Mouse (Mus musculus): ENCODE measurements around the gene Uqcc3. TPM values are rescaled to one million over a fixed set of nuclear protein-coding genes. Genes with fewer than 3 reads are reported as not detected.
A peak's percentile ranks its signal among the peaks of the same experiment; 100 is the strongest.

Uqcc3 gene
- polyA plus RNA-seq, 1 experiment from 2014 or later, result 58.9 TPM

GRCm38 (mm10) chr19:8853117-8853516, 27.6 kb downstream of the Uqcc3 start:
- 0 out of 2 replicates have a peak, but pooled peaks cover 5% of the 10 kb centered on the region for H3K36me3 ChIP-seq
- 82% methylated on average over 3 of the region's 3 CpGs for WGBS

DNA sequence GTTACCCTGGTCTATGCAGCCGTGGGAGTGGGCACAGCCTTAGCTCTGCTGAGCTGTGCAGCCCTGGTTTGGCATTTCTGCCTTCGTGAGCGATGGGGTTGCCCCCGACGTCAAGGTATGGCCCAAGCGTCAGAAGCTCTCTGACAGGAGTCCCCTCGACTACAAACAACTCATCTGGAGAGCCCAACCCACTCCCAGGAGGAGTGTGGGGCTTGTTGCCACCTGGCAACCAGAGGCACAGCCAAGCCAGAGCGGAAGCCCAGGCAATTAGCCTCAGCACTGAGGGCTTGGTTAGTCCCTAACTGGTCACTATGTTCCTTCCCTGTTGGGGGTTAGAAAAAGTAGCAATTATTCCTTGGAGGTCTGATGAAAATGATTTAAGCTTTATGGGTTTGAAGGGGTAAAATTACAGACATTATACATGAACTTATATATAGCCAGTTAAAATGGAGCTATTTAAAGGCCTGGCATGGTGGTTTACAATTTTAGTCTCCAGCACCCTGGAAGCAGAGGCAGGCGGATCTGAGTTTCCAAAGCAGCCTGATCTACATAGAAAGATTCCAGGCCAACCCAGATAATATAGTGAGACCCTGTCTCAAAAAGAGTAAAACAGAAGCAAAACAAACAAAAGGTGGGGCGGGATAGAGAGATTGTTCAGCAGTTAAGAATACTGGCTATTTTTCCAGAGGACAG, 28.3 kb downstream of the Uqcc3 start:
- Histone ChIP-seq H3K9me3 (no peaks in the 10 kb centered on the region), H3K4me1 (peaks cover 17% of the 10 kb centered on the region), H3K27ac (no peak overlapping the region), H3K27me3 (ENCODE audit: insufficient read depth, poor library complexity, severe bottlenecking) (no peaks in the 10 kb centered on the region), H3K4me3 (no peak overlapping the region), H3K36me3 (peaks cover 12% of the 10 kb centered on the region)
- no peak for DNase-seq (ENCODE audit: low spot score)
- 56% methylated on average over 10 of the region's 10 CpGs for WGBS

More at GRCm38 (mm10) chr19:8853117-8853516, 27.6 kb downstream of the Uqcc3 start:
- H3K4me1 ChIP-seq, result peaks cover 17% of the 10 kb centered on the region
- H3K27ac ChIP-seq, result no peak overlapping the region
- no peak overlapping the region for H3K4me3 ChIP-seq
- DNase-seq (ENCODE audit: low spot score), result no peak
- H3K9me3 ChIP-seq, result no peaks in the 10 kb centered on the region
- no peaks in the 10 kb centered on the region for H3K27me3 ChIP-seq (ENCODE audit: insufficient read depth, poor library complexity, severe bottlenecking)

DNA sequence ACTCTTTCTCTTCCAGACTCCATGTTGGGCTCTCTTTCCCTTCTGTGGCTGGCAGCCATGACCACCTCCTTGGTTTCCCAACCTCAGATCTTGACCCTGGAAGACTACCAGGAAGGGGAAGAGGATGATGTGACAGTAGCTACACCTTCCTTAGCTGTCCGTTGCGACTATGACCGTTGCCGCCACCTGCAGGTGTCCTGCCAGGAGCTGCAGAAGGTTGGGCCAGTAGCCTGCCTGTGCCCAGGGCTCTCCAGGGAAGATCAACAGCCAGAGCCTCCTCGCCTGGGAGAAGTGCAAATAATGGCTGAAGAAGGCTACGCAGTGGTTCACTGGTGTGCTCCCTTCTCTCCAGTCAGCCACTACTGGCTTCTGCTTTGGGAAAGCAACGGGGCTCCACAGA, 29.1 kb downstream of the Uqcc3 start:
- no peak overlapping the region for H3K4me3 ChIP-seq
- peaks cover 17% of the 10 kb centered on the region for H3K4me1 ChIP-seq
- DNase-seq (ENCODE audit: low spot score), result no peak
- 43% methylated on average over 7 of the region's 7 CpGs for WGBS
- H3K36me3 ChIP-seq, result peaks cover 19% of the 10 kb centered on the region
- no peaks in the 10 kb centered on the region for H3K9me3 ChIP-seq
- no peaks in the 10 kb centered on the region for H3K27me3 ChIP-seq (ENCODE audit: insufficient read depth, poor library complexity, severe bottlenecking)
- no peak overlapping the region for H3K27ac ChIP-seq

DNA sequence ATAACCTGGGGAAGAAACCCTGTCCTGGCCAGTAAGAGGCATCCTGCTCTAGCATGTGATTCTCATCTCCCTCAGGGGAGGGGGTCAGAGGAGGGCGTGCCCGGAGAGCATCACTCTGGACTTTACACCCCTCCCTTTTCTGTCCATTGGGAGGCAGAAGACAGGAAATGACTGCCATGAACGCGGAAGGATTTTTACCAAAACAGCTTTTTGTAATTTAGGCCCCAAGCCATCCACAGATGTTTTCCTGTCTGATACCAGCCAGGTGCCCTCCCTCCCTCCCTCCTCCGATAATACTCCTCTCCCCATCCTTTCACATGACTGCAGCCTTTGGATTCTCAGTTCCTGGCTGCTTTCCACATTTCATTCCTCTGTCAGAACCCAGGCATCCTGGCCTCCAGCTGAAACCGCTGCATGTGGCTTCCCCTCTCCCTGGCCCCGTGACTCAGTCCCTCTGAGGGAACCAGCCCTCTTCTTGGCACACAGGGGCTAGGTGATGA, 30.3 kb downstream of the Uqcc3 start, which contains the start of gene Lrrn4cl:
Lrrn4cl (plus strand) TSS at position 367 of the 500 bp plus-strand sequence.
- Histone ChIP-seq H3K36me3 (peaks cover 31% of the 10 kb centered on the region), H3K27ac (peak within 1 kb of the TSS; percentile 76), H3K9me3 (no peaks in the 10 kb centered on the region), H3K4me3 (peak within 1 kb of the TSS; percentile 3; the same call in 1 of the 2 replicates), H3K27me3 (ENCODE audit: insufficient read depth, poor library complexity, severe bottlenecking) (no peaks in the 10 kb centered on the region), H3K4me1 (peaks cover 17% of the 10 kb centered on the region)
- DNase-seq (ENCODE audit: low spot score), result no peak
- 35% methylated on average over 7 of the region's 7 CpGs for WGBS

DNA sequence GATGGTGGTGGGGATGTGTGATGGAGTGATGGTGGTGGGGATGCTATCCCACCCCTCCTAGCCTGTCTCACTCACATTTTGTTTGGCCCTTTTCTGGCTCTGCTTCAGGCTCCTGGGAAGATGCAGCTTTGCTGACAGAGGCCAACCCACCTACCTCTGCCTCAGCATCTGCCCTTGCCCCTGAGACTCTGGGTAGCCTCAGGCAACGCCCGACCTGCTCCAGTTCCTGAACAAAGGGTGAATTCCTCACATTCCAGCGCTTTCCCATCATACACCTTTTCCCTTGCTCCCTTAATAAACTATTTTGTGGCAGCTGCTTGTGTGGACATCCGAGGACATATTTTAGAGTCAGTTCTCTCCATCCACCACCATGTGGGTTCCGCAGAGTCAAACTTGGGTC, 32.4 kb downstream of the Uqcc3 start:
- Histone ChIP-seq H3K4me1 (peaks cover 17% of the 10 kb centered on the region), H3K36me3 (peaks cover 31% of the 10 kb centered on the region), H3K4me3 (no peak overlapping the region), H3K27ac (no peak overlapping the region), H3K9me3 (no peaks in the 10 kb centered on the region), H3K27me3 (ENCODE audit: insufficient read depth, poor library complexity, severe bottlenecking) (no peaks in the 10 kb centered on the region)
- DNase-seq (ENCODE audit: low spot score), result no peak
- WGBS, result 78% methylated on average over 5 of the region's 5 CpGs

DNA sequence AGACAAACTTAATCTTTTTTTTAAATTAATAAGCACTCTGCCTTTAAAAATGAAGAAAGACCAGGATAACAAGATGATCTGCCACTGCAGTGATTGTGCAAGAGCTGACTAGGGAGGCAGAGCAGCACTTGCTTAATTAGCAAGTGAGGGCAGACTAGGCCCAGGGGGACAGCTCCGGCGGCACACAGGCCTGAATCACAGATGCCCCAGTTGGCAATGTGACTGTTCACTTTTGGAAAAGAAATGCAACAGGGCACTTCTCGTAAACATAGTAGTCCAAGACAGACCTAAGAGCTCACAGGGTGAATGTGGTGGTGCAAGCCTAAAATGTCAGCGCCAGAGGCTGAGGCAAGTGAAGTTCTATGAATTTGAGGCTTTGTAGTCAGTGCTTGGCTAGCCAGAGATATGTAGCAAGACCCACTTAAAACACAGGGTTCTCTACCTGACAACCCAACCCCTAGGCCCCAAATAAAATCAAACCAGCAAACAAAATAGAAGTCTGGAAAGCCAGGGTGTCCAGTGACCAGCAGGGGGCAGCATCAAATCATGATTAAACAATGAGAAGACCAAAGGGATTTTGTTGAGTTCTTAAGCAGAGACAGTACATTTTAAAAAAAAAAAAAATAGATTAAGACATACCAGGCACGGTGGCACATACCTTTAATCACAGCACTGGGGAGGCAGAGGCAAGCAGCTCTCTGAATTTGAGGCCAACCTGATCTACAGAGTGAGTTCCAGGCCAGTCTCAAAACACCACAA, 36.2 kb downstream of the Uqcc3 start:
- H3K4me1 ChIP-seq, result peaks cover 18% of the 10 kb centered on the region
- no peaks in the 10 kb centered on the region for H3K9me3 ChIP-seq
- H3K4me3 ChIP-seq, result no peak overlapping the region
- WGBS, result 58% methylated on average over 5 of the region's 5 CpGs
- DNase-seq (ENCODE audit: low spot score), result no peak
- peaks cover 45% of the 10 kb centered on the region for H3K36me3 ChIP-seq
- no peak overlapping the region for H3K27ac ChIP-seq
- no peaks in the 10 kb centered on the region for H3K27me3 ChIP-seq (ENCODE audit: insufficient read depth, poor library complexity, severe bottlenecking)

GRCm38 (mm10) chr19:8842961-8843360, 37.8 kb downstream of the Uqcc3 start:
- no peak overlapping the region for H3K27ac ChIP-seq
- H3K36me3 ChIP-seq, result peaks cover 38% of the 10 kb centered on the region
- H3K27me3 ChIP-seq (ENCODE audit: insufficient read depth, poor library complexity, severe bottlenecking), result no peaks in the 10 kb centered on the region
- no peak for DNase-seq (ENCODE audit: low spot score)
- H3K9me3 ChIP-seq, result no peaks in the 10 kb centered on the region
- H3K4me3 ChIP-seq, result no peak overlapping the region
- 85% methylated on average over 6 of the region's 6 CpGs for WGBS
- peaks cover 33% of the 10 kb centered on the region for H3K4me1 ChIP-seq

GRCm38 (mm10) chr19:8841012-8841411, 39.7 kb downstream of the Uqcc3 start:
- H3K27ac ChIP-seq, result peak overlapping the region; percentile 85; the same call in 1 of the 2 replicates
- 88% methylated on average over 7 of the region's 7 CpGs for WGBS
- peak overlapping the region; percentile 60 for H3K4me3 ChIP-seq

DNA sequence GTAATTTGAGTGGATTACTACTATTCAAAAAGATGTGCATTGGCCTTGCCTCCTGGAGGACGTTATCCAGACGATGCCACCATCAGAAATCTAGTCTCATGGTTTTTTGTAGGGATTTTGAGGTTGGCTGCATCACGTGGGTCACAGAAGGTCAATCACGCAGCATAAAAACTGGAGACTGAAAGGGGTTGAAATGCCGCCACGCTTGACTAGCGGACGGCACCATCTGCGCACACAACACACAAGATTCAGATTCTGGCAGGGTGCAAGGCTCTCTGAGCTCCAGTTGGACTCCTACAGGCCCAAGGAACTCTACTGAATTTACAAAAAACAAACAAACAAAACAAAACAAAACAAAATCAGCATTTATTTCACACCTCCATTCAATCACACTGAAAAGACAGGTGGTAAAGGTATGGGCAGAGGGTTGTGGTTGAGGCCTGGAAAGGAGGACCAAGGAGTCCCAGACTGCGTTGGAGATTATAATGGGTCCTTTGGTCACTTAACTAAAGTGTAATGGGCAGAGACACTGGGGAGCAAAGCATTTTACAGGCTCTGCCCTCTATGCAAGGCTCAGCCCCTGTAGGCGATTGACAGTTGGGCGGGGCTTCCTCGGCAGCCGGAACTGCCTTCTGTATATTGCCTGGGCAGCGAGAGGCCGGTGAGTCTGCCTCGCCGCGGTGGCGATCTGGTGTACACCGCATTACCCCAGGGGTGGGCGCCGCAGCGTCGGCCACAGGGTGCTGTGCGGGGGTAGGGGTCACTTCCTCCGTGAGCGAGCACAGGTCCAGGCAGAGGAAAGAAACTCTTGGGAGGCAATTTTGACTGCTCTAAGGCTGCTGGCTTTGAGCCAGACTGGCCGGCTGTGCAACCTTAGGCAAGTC, 40.6 kb downstream of the Uqcc3 start:
- WGBS, result 24% methylated on average over 29 of the region's 29 CpGs
- Histone ChIP-seq H3K4me3 (peak overlapping the region; percentile 60), H3K27ac (peak overlapping the region; percentile 85), H3K9me3 (no peaks in the 10 kb centered on the region), H3K36me3 (peaks cover 24% of the 10 kb centered on the region), H3K27me3 (ENCODE audit: insufficient read depth, poor library complexity, severe bottlenecking) (no peaks in the 10 kb centered on the region), H3K4me1 (peaks cover 41% of the 10 kb centered on the region)
- DNase-seq (ENCODE audit: low spot score), result peak; percentile 92

More at GRCm38 (mm10) chr19:8841012-8841411, 39.7 kb downstream of the Uqcc3 start:
- Histone ChIP-seq H3K36me3 (peaks cover 22% of the 10 kb centered on the region), H3K9me3 (no peaks in the 10 kb centered on the region), H3K4me1 (peaks cover 41% of the 10 kb centered on the region), H3K27me3 (ENCODE audit: insufficient read depth, poor library complexity, severe bottlenecking) (no peaks in the 10 kb centered on the region)
- DNase-seq (ENCODE audit: low spot score), result no peak

GRCm38 (mm10) chr19:8839103-8839907, 41.4 kb downstream of the Uqcc3 start, which contains the start of gene Gng3:
TSS of gene Gng3 (minus strand) at chr19:8839194.
- H3K4me3 ChIP-seq, result peak within 1 kb of the TSS; percentile 69
- peak within 1 kb of the TSS; percentile 98 for H3K27ac ChIP-seq
- H3K36me3 ChIP-seq, result peaks cover 33% of the 10 kb centered on the region
- DNase-seq (ENCODE audit: low spot score), result no peak
- no peaks in the 10 kb centered on the region for H3K9me3 ChIP-seq
- 43% methylated on average over 11 of the region's 11 CpGs for WGBS
- no peaks in the 10 kb centered on the region for H3K27me3 ChIP-seq (ENCODE audit: insufficient read depth, poor library complexity, severe bottlenecking)
- H3K4me1 ChIP-seq, result peaks cover 41% of the 10 kb centered on the region

GRCm38 (mm10) chr19:8838041-8838730, 42.5 kb downstream of the Uqcc3 start:
- no peak for DNase-seq (ENCODE audit: low spot score)
- H3K4me1 ChIP-seq, result peaks cover 41% of the 10 kb centered on the region
- H3K27ac ChIP-seq, result peak overlapping the region; percentile 98
- H3K36me3 ChIP-seq, result peaks cover 44% of the 10 kb centered on the region
- 24% methylated on average over 15 of the region's 15 CpGs for WGBS
- peak overlapping the region; percentile 69 for H3K4me3 ChIP-seq
- H3K27me3 ChIP-seq (ENCODE audit: insufficient read depth, poor library complexity, severe bottlenecking), result no peaks in the 10 kb centered on the region
- no peaks in the 10 kb centered on the region for H3K9me3 ChIP-seq
